Mouse (Mus musculus) CH12.LX (cell line): Measurements from ENCODE around the gene Agpat3. TPM values are rescaled to one million over a fixed set of nuclear protein-coding genes. Genes with fewer than 3 reads are reported as not detected.

Source experiments
- DNase-seq: peaks from one replicate; pipeline ENCODE4 v3.0.0-alpha.2; 2013; ENCODE audit errors: extremely low read depth
- H3K27ac ChIP-seq: 2 replicates; pipeline ENCODE4 v1.5.1; 2012; ENCODE audit warnings: low read depth, mild to moderate bottlenecking, control low read depth, moderate library complexity; ENCODE audit not compliant: insufficient read depth
- H3K27me3 ChIP-seq: replicated peaks from 2 replicates; pipeline ENCODE3; 2012; ENCODE audit warnings: inconsistent platforms
- H3K36me3 ChIP-seq, 2 experiments: replicated peaks in 1 of 2; 2 replicates each; pipeline versions ENCODE3 to v1.6.1; 2012; ENCODE audit warnings: inconsistent platforms in 1 of 2, low read length in 1 of 2, mild to moderate bottlenecking in 1 of 2, mixed read lengths in 1 of 2, moderate library complexity in 1 of 2; ENCODE audit not compliant: control insufficient read depth in 1 of 2, insufficient read depth in 1 of 2
- H3K4me1 ChIP-seq, 2 experiments: 2 replicates each; pipeline ENCODE4 v1.6.1; 2012; ENCODE audit warnings: inconsistent platforms in 1 of 2, moderate library complexity in 1 of 2; ENCODE audit not compliant: insufficient read depth in 2 of 2, control insufficient read depth in 1 of 2
- H3K4me2 ChIP-seq: 2 replicates; pipeline ENCODE4 v1.6.1; 2012; ENCODE audit warnings: low read depth, mild to moderate bottlenecking, control low read depth; ENCODE audit not compliant: poor library complexity, insufficient read depth, severe bottlenecking
- H3K4me3 ChIP-seq, 3 experiments: fragments of 150-350 bp in 1 of 3; sonication (generic) in 1 of 3; replicated peaks in 1 of 3; 2 replicates each; pipeline versions ENCODE3 to v1.5.1; 2011 to 2012; ENCODE audit warnings: low read depth in 2 of 3, low read length in 2 of 3, mild to moderate bottlenecking in 2 of 3, moderate library complexity in 2 of 3, control low read depth in 1 of 3, improper control_type of control experiment in 1 of 3, inconsistent platforms in 1 of 3, mixed read lengths in 1 of 3; ENCODE audit not compliant: poor library complexity in 1 of 3
- H3K79me2 ChIP-seq: replicated peaks from 2 replicates; pipeline ENCODE4 v1.6.1; 2012; ENCODE audit warnings: mild to moderate bottlenecking, moderate library complexity; ENCODE audit not compliant: control insufficient read depth, poor library complexity, insufficient read depth, severe bottlenecking; ENCODE audit errors: extremely low read depth
- H3K9ac ChIP-seq: 2 replicates; pipeline ENCODE4 v1.6.1; 2012; ENCODE audit warnings: low read depth, mild to moderate bottlenecking, control low read depth, moderate library complexity; ENCODE audit not compliant: insufficient read depth
- H3K9me3 ChIP-seq: replicated peaks from 2 replicates; pipeline ENCODE3; 2012; ENCODE audit warnings: low read length, inconsistent platforms, mixed read lengths
- ELF1 ChIP-seq: IDR thresholded peaks from 2 replicates; pipeline ENCODE4 v1.6.1; 2014; ENCODE audit warnings: low read depth, mild to moderate bottlenecking, inconsistent platforms, low read length, improper control_type of control experiment
- EP300 ChIP-seq: IDR thresholded peaks from 2 replicates; pipeline ENCODE4 v1.6.1; 2011; ENCODE audit warnings: low read length, improper control_type of control experiment
- JUN ChIP-seq: IDR thresholded peaks from 2 replicates; pipeline ENCODE4 v1.6.1; 2011; ENCODE audit warnings: low read depth, mild to moderate bottlenecking, low read length, improper control_type of control experiment, moderate library complexity; ENCODE audit not compliant: insufficient read depth
- JUND ChIP-seq: conservative IDR thresholded peaks from 2 replicates; pipeline ENCODE4 v1.6.1; 2011; ENCODE audit warnings: low read depth, low read length, improper control_type of control experiment
- MAX ChIP-seq: IDR thresholded peaks from 2 replicates; pipeline ENCODE4 v1.6.1; 2011; ENCODE audit warnings: low read length, improper control_type of control experiment
- MAZ ChIP-seq: IDR thresholded peaks from 2 replicates; pipeline ENCODE4 v1.6.1; 2012; ENCODE audit warnings: low read depth, mild to moderate bottlenecking, inconsistent platforms, low read length, improper control_type of control experiment, moderate library complexity
- MEF2A ChIP-seq: IDR thresholded peaks from 2 replicates; pipeline ENCODE4 v1.6.1; 2014; ENCODE audit warnings: low read depth, mild to moderate bottlenecking, inconsistent platforms, low read length, improper control_type of control experiment, borderline replicate concordance
- MXI1 ChIP-seq: IDR thresholded peaks from 2 replicates; pipeline ENCODE4 v1.6.1; 2011; ENCODE audit warnings: mild to moderate bottlenecking, low read depth, low read length, improper control_type of control experiment
- NELFE ChIP-seq: IDR thresholded peaks from 2 replicates; pipeline ENCODE4 v1.6.1; 2011; ENCODE audit warnings: low read depth, low read length, improper control_type of control experiment
- POLR2AphosphoS2 ChIP-seq: IDR thresholded peaks from 2 replicates; pipeline ENCODE4 v1.6.1; 2011; ENCODE audit warnings: low read depth, low read length, improper control_type of control experiment
- RCOR1 ChIP-seq: conservative IDR thresholded peaks from 2 replicates; pipeline ENCODE4 v1.6.1; 2012; ENCODE audit warnings: low read depth, mild to moderate bottlenecking, inconsistent platforms, low read length, improper control_type of control experiment
- SMC3 ChIP-seq: IDR thresholded peaks from 2 replicates; pipeline ENCODE4 v1.6.1; 2011; ENCODE audit warnings: low read depth, low read length, improper control_type of control experiment
- ZKSCAN1 ChIP-seq: IDR thresholded peaks from 2 replicates; pipeline ENCODE4 v1.6.1; 2012; ENCODE audit warnings: low read depth, inconsistent platforms, low read length, improper control_type of control experiment, borderline replicate concordance
- dilution Hi-C: fragments of 300-500 bp; cut with MboI; formaldehyde crosslinking; loops from 2 replicates; pipeline ENCODE4 v1.14.3; 2020; ENCODE audit warnings: low sequenced_read_pairs; ENCODE audit not compliant: extremely low pct_unique_long_range_greater_than_20kb, extremely low pct_ligation_motif_present
- in situ Hi-C: fragments of 300-500 bp; cut with MboI; formaldehyde crosslinking; loops from 3 replicates; pipeline ENCODE4 v1.14.3; 2019; ENCODE audit warnings: low sequenced_read_pairs, low pct_ligation_motif_present, low pct_unique_long_range_greater_than_20kb, mixed read lengths
- polyA plus RNA-seq: library from polyadenylated mRNA; unstranded; fragments of >175 nt; gene quantifications from 2 replicates; pipeline ENCODE4 v1.2.1, GENCODE M21; 2012; ENCODE audit warnings: low read depth; ENCODE audit not compliant: insufficient read length
- total RNA-seq, 2 experiments: library from RNA; depleted of rRNA; stranded (reverse); fragments of 300-350 nt in 1 of 2; fragments of >200 nt in 1 of 2; gene quantifications; 2 replicates each; pipeline ENCODE4 v1.2.3; 2012 to 2014

Agpat3 gene
- total and polyA plus RNA-seq, 3 experiments = 36.7 to 67.2 (median 63.1) TPM

DNA sequence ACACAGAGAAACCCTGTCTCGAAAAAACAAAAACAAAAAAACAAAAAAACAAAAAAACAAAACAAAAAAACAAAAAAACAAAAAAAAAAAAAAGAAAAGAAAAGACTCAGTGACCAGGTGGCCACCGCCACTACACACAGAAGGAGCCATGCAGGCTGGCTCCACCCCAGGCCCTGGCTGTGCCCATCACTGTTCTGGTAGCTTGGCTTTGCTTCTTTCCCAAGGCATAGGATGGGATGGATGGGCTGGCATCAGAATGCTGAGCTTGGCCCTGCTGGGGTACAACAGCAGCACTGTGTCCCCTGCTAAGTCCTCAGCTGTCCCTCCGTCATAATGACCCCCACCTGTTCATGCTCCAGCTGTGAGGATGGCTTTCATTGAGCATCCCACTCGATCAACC is 63.4 kb downstream of the Agpat3 start:
- no peak overlapping the region for H3K4me2 ChIP-seq
- peaks cover 2 to 35% of the 10 kb centered on the region in 2 experiments; a peak in 3 of 4 replicates for H3K4me1 ChIP-seq
- TF ChIP-seq MAX = no peak
- TF ChIP-seq POLR2AphosphoS2 = no peak
- no peak for TF ChIP-seq NELFE
- TF ChIP-seq EP300 = no peak
- no peak for TF ChIP-seq RCOR1
- TF ChIP-seq ELF1 = no peak
- no peak for TF ChIP-seq ZKSCAN1
- no peak for DNase-seq
- peaks cover 40 to 94% of the 10 kb centered on the region in 2 experiments for H3K36me3 ChIP-seq
- H3K27ac ChIP-seq = no peak overlapping the region
- dilution Hi-C loops = no loop called here
- no peak overlapping the region for H3K4me3 ChIP-seq
- no peaks in the 10 kb centered on the region for H3K9me3 ChIP-seq
- no peaks in the 10 kb centered on the region for H3K79me2 ChIP-seq
- H3K27me3 ChIP-seq = no peaks in the 10 kb centered on the region
- H3K9ac ChIP-seq = no peak overlapping the region
- in situ Hi-C loops = loop anchor here (5.0 kb wide), 1 partner anchor 103 kb away; no protein-coding TSS in a partner anchor

DNA sequence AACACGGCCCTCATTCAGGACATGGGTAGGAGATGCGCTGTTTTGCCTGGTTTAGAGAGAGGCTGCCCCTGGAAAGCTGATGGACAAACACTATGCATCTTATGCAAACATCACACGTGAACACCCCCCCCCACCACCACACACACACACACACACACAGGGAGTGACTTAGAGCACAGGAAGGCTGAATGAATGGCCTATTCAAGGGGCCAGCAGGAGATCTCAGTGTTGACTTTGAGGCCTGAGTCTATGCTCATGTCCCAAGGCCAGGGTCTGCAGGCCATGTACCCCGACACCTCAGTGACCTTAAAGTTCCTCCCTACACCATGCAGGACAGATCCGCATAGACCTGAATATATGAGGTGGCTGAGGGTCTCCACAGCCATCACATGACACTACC is 64.2 kb downstream of the Agpat3 start:
- H3K4me1 ChIP-seq = peaks cover 2 to 31% of the 10 kb centered on the region in 2 experiments; a peak in 3 of 4 replicates
- H3K27me3 ChIP-seq = no peaks in the 10 kb centered on the region
- TF ChIP-seq SMC3 = no peak
- TF ChIP-seq MXI1 = no peak
- TF ChIP-seq JUN = no peak
- TF ChIP-seq MEF2A = no peak
- TF ChIP-seq MAZ = no peak
- no peak for TF ChIP-seq JUND
- TF ChIP-seq EP300 = no peak
- TF ChIP-seq, all 38 proteins: peak for 0
- H3K79me2 ChIP-seq = no peaks in the 10 kb centered on the region
- no peak for DNase-seq
- no peaks in the 10 kb centered on the region for H3K9me3 ChIP-seq
- H3K27ac ChIP-seq = no peak overlapping the region
- in situ Hi-C loops (loop anchor here (5.0 kb wide), 1 partner anchor 104 kb away; no protein-coding TSS in a partner anchor), dilution Hi-C loops (no loop called here)
- peaks cover 44 to 94% of the 10 kb centered on the region in 2 experiments for H3K36me3 ChIP-seq
- no peak overlapping the region for H3K4me2 ChIP-seq
- H3K9ac ChIP-seq = no peak overlapping the region
- H3K4me3 ChIP-seq = no peak overlapping the region
